Mouse (Mus musculus) liver, adult (tissue): ENCODE measurements around the gene Polr3c.
A peak's percentile ranks its signal among the peaks of the same experiment; 100 is the strongest.

Source experiments
- GATA4 ChIP-seq: IDR thresholded peaks from 2 replicates; pipeline ENCODE4 v1.6.1; 2014; ENCODE audit warnings: mild to moderate bottlenecking, low read length; ENCODE audit not compliant: insufficient replicate concordance

Polr3c gene

DNA sequence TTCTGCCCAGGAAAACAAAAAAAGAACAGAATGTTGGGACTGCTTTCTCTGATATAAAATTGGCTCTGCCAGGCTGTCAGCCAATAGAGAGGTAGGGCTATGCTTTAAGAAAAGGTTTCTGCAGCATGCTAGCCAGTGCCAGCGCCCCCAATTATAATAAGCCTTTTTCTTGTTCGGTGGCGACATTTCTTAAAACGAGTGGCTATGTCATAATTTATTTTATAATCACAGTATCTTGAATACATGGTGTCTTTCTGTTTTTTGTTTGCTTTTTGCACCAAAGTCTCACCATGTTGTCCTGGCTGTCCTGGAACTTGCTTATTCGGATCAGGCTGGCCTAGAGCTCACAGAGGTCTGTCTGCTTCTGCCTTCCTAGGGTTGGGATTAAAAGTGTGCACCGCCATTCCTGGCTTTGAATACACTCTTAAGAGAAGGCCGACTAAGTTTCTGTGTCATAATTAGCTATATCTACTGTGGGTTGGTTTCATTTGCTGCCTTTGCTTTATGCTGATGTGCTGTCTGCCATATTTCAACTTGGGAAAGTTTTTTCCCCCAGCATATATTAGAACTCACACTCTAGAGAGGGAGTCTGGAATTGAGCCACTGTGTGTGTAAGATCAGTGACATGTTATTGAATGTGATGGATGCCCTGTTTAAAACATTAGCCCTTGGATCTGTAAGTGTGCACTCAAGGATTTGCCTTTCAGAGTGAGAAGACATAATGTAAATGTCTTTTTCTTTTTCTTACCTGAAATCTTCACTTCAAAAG is 1.4 kb upstream of the Polr3c start:
- TF ChIP-seq GATA4: no peak

DNA sequence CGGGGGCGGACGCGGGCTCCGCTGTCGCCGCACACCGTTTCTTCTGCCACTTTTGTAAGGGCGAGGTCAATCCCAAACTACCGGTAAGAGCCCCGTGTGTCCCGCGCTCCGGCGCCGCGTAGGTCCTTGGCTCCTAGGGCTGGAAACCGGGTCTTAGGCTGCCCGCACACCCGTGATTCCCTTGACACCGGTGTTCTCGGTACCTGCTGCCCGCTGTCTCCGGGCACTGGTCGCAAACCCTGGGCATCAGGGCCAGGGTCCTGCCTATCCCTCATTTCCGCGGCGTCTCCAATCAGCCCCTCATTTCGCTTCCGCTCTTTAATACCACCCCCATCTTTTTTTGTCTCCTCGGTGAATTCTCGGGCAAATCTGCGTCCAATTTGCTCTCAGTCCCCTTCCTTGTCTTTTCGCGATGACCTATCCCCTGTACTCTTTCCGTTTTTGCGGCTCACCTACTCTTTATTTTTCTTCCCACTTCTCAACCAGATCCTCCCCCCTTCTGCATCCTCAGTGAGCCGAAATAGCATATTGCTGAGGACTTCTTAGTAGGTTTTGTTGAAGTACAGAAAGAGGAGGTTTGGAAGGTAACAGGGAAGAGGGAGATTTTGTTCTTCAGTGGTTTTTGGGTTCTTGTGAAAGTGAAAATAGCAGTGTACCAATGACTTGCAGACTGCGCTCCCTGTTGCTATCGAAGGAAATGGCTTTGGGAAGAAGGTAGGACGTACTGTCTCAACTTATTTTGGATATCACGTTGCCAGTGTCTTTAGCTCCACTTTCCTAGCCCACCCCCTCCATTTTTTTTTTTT is 603 bp upstream of the Polr3c start:
- 0 out of 2 replicates have a peak, but pooled peaks have one; percentile 29 for TF ChIP-seq GATA4

DNA sequence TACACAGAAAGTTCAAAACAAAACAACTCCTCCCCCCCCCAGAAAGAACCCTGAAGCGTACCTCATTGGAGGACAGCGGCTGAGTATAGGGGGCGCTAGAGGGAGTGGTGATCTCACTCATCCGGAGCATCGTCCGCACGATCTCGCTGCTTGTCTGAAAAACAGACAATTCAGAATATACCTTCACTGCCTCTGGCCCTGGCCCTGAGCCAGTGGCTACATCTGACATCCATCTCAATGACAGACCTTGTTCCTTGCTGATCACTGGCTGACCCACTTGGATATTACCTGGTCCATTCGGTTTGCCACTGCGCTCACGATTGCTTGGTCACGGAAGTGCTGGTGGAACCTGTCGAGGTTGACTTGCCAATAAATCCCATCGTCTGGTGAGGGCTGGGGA is 8.3 kb downstream of the Polr3c start:
- TF ChIP-seq GATA4: no peak

DNA sequence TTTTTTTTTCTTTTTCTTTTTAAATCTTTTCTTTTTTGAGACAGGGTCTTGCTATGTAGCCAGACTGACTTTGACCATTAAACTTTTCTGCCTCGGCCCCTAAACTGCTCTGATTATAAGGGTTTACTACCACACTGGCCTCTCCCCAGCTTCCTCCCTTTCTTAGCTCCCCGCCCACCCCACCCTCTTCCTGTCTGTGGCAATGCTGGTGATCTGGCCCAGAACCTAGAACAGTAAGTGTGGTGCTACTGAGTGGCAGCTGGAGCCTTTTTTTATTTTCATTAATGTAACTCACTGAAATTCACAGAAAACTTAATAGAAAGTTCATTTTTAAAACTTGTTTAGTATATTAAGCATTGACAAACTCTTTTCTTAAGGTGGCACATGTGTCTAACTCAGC is 11.6 kb downstream of the Polr3c start:
- TF ChIP-seq GATA4: no peak

DNA sequence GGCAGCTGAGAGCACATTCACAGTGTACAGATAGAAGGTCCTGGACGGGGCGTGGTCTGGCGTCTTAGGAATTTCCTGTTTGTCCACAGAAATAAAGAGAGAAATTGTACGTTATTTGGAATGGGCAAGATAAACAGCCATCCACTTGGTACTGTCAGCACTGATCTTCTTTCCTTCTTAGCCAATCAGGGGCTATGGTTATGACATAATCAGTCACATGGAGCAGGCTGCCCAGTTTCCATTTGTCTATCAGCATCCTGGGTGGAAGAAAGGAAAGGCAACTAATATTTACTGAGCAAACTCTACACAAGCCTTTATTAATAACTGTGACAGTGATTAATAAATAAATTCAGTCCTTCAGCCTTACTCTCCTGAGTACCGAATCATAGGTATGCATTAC is 13.1 kb downstream of the Polr3c start:
- no peak for TF ChIP-seq GATA4

DNA sequence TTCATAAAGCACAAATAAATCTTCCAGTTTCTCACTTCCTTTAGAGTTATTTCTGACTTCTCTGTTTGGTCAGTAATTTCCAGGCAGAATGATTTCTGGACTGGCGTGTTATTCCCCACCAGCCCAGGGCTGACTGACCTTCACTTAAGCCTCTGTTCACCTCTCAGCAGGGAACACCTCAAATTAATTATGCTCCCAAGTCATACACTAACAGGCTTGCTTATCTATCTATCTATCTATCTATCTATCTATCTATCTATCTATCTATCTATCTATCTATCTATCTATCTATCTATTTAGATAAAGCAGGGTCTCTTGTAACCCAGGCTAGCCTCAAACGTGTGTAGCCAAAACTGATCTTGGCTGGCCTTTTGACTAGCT is 18.8 kb downstream of the Polr3c start:
- TF ChIP-seq GATA4: no peak

DNA sequence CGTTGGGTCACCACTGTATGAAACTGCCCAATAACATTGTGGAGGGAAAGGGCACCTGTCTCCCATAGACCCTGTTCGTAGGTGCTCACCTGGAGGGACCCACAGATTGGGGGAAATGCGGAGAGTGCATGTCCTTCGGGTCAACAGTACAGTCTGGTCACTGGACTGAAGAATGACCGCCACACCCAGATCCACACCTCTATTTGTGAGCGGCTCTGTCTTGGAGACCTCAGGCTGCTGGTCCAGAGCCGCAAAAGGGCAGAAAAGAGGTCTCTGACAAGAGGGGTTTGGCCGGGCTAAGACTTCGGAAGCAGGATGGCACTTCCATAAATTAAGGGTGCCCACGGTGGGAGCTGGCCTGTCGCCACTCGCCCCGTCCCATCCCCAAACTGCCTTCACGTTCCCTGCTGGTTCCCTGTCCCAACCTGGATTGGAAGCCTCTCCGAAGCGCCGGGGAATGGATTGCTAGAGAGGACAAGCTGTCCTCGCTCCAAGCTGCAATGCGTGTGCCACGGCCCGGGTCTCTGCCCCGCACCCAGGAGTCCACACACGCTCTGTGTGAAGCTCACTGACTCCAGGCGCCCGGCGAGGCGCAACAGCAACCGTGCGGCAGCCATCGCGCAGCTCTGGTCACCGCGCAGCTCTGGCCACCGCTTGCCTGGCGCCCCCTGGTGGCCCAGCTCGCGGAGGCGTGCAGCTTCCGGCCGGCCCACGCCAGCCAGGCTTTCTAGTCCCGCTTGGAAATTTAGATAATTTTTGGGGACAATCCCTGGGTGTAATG is 19.3 kb downstream of the Polr3c start, which contains the start of gene Nudt17:
Gene Nudt17 (minus strand): TSS at position 660 of the 781 bp plus-strand sequence.
- TF ChIP-seq GATA4: no peak

DNA sequence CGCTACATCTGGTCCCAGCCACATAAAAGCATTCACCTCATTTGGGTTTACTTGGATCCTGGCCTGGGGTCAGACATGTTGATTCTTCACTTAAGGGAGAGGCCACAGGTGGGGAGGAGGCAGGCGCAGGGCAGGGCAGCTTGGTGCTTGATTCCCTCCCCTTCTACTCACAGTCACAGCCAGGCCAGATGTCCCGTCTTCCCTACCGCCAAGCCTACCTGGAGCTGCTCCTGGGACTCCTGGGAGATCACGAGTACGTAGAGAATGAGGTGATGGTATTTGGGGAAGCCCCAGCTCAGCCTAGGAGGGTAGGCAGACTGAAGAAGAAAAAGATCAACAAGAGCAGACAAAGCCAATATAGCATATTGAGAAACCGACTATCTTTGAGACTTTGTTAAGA is 20.4 kb downstream of the Polr3c start:
- no peak for TF ChIP-seq GATA4

DNA sequence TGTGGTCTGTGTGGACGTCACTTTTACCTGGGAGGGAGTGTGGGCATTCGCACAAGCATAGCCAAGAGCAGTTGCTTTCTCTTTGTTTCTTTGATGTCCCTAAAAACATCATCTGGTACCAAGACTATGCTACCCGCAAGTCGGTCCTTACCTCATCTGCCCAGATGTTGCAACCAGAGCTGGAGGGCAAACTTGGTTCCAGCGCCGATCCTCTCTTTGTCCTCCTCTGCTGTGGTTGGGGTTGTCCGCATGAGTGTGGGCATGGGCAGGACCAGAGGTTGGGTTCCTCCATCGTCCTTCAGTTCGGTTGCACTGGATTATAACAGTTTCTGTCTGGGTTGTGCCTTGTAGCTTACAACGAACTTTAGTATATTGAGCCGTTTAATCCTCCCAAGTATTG is 21.2 kb downstream of the Polr3c start:
- TF ChIP-seq GATA4: no peak

DNA sequence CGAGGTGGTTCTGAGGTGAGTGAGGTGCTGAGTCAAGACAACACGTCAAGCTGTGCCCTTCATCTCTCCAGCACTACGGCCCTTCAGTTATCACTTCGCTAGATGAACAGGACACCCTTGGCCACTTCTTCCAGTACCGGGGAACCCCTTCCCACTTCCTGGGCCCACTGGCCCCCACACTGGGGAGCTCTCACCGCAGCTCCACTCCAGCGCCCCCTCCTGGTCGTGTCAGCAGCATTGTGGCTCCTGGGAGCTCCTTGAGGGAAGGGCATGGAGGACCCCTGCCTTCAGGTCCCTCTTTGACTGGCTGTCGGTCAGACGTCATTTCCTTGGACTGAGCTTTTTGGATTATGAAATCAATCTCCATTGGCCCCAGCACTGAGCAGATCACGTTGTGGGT is 22.6 kb downstream of the Polr3c start:
- TF ChIP-seq GATA4: no peak

DNA sequence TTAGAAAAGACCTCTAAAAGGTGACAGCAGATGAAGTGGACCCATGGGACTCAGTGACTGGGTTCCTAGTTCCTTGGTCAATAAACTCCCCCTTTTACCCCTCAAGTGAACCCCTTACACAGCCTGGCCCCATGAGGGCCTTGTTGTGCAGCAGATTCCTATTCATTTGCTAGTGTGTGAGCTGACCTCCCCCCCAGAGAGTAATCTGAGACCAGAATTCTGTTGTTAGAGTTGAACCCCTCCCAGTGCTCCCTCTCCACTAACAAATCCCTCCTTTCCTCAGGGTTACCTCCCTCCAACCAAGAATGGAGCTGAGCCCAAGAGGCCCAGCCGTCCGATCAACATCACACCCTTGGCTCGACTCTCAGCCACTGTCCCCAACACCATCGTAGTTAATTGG is 26.4 kb downstream of the Polr3c start:
- TF ChIP-seq GATA4: no peak

DNA sequence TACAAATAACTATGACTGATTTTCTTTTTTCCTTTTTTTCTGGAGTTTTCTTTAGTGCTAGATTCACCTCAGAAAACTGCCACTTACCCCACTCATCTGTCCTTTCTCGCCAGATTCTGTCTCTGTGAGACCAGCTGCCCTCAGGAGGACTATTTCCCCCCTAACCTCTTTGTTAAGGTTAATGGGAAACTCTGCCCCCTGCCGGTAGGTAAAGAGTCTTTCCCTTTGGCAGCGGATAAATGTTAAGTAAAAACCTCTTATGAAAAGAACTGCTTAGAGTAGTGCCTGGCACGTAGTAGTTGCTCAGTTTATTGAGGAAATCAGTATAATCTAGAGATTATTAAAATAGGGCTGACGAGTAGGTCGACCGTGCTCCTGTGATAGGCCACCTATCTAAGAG is 27.1 kb downstream of the Polr3c start:
- no peak for TF ChIP-seq GATA4

DNA sequence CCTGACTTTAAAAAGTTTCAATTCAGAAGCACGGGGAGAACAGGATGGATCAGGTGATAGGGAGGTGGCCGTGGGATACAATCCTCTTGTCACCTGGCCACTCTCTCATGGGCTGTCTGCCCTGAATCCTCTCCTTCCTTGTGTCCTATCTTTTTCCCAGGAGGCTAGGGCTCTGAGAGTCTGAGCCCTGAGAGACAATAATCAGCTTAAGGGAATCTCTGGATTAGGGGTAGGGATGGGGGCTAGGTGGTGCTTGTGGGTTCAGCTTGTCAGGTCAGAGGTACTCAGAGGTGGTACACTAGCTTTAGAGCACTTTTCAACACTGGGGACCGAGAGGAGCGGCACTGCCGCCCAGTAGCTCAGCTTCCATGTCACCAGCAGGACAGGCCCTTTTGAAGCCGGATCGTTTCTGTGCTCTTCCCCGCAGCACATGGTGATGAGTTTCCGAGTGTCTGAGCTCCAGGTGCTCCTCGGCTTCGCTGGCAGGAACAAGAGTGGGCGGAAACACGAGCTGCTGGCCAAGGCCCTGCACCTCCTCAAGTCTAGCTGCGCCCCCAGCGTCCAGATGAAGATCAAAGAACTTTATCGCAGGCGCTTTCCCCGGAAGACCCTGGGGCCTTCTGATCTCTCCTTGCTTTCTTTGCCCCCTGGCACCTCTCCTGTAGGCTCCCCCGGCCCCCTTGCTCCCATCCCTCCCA is 28.3 kb downstream of the Polr3c start:
- no peak for TF ChIP-seq GATA4

DNA sequence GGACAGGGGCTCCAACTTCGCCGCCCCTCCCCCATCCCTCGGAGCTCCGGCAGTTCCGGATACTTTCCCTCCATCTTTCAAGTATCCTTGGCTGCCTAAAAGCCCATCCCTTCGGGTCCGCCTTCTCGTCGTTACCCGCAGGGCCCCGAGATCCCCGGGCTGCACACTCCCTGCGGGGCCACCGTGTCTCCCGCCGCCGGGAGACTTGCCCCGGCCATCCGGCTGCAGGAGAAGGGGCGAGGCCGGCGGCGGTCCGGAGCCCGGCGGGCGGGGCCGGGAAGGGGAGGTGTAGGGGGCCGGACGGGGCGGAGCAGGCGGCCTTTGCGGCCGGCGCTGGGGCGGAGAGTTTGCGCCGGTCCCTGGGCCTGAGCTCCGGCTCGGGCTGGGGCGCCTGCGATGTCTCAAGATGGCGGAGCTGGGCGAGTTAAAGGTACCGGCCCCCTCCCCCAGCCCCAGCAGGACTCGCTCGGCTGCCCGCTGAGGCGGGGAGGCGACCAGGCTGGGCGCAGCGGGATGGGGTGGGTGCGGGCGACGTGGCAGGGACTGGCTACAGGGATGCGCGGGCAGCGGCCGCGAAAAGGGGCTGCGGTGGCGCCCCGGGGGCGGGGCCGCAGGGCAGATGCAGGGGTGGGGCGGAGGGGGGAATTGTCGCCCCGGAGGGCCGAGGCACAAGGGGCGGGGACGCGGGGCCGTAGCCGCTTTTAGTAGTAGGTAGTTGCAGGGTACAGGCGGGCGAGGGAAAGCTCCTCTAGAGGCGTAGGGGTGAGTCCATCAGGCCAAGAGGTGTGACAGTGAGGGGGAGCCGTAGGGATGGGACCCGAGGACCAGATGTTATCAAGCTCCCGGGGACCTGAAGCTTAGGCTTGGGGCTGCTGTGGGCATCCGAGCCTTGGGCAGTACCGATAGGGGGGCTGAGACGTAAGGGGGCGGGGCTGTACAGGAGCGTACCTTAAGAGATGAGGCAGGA is 30.4 kb downstream of the Polr3c start:
- no peak for TF ChIP-seq GATA4
